Mouse (Mus musculus) ovary, postnatal 10 days (tissue): Measurements from ENCODE around the gene Tshb.

Experiments used
- DNase-seq: peaks from one replicate; pipeline ENCODE4 v3.0.0; 2022; ENCODE audit warnings: low spot score

The Tshb gene

DNA sequence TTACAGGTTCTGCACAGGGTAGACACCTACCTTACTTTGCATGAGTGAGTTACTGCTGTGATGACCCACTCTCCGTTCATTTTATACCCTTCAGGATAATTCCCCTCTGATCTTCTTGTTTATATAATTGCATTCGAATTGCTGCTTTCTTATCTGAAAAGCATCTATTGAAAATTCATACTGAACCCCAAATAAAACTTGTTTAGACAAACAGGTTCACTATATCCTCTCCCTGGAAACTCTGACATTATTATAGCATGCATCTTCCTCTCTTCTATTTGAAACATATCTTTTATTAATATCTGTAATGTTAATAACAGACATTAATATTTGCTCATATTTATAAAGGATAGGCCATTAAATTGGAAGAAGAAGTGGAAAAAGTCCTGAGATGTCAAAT lies at the start of gene Tshb:
Gene Tshb (minus strand): TSS at position 101 of the 400 bp plus-strand sequence.
- no peak for DNase-seq

DNA sequence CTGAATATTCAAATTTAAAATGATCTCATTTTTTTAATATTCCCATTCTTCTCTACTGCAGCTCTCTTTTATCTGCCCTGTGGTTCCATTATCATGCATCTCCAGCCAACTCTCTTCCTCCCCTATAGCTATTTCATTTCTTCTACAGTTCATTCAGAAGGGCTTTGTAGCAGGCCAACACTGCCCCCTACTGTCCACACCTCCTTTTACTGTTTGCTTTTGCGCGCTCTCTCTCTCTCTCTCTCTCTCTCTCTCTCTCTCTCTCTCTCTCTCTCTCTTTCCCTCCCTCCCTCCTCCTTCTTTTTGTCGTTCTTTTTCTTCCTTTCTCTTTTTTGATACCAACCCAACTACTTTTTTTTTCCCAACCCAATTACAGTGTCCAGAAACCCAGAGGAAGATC lies 21.4 kb upstream of the Tshb start:
- DNase-seq: peak; percentile 37

DNA sequence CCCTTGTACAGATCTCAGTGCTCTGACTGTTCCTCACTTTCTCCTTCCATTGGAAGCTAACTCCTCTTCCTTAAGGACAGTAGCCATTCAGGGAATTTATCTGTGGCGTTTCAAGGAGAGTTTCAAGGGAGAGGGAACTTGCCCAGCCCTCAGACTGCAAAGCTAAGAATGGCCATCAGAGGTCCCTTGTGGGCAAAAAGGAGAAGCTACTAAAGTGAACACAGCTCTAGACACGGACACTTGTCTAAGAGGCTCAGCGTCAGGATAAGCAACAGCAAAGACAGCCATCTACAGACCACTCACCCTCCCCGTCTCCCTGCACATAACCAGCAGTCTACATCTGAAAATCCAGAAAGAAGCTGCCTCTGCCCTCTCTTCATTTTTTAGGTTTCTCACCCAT lies 4.9 kb upstream of the Tshb start:
- DNase-seq: no peak

DNA sequence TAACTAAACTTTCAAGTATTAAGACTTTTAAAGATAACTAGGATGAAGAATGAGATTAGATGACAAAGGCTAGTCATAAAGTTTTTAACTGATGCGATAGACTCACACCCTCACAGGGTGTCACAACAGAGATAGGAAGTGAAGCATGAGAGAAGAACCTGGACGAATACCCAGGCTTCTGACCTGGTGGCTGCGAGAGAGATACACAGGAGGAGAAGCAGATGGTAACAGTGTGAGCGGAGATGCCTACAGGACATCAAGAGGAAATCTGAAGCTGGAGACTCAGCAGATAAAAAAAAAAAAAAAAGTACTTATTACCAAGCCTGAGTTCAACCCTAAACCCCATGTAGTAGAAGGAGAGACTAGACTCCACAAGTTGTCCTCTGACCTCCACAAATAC lies 9.5 kb downstream of the Tshb start:
- DNase-seq: no peak

DNA sequence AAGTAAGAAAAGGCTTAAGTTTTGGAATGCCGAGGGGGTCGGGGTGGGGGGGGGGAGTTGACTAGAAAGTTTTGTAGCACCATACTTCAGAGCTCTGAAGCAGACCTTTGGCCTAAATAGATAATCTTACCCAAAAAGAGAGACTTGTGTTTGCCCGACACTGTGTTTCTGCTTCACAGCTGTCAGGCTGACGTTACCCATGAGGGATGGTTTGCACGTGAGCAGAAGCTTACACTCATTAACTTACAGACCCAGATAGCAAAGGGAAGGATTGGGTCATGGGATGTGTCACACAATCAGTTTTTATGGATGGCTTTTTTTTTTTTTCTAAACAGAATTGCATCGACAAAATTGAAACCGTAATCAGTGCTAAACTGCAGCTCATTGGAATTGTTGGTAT lies 17.7 kb downstream of the Tshb start:
- no peak for DNase-seq

DNA sequence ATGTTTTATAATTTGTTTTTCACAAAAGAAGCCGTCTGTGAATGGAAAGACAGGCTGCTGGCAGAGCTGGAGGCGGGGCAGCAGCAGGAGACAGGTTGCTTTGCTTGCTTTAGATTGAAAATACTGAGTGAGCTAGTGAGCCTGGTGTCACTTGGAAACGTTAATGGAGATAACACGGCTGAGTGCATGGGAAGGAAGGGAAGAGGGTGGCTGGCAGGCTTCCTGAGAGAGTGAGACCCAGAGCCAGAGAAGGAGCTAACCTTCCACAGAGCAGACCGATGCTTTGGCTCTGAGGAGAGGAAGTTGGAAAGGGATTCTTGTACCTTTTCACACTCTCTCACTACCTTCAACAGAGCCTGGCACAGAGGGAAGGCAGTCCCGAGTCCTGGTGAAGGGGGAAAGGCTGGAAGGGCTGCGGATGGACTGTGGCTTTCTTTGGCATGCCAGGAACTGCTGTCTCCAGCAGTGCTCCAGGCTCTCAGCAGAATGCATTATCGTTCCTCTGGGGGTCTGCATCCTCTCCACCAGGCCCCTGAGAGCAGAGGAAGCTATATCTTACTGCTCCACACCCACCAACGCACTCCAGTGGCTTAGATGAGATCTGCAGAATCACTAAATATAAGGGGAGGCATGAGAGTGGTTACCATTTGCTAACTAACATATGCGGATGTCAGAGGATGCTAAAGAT lies 18.7 kb downstream of the Tshb start:
- no peak for DNase-seq

DNA sequence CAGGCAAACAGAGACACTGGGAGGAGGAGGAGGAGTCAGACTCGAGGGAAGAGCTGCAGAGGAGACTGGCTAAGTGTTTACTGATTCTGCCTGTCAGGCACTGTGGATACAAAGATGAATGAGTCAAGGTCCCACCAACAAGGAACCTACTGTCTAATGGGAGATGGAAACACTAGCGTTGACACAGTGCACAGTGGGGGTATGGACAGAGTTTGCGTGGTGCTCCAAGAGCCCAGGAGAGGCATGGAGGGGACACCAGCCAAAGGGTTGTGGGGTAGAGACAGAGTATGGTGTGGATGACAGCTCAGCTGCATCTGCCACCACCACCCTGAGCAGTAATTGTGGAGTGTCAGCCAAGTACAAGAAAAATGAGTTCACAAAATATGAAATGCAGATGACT lies 20.1 kb downstream of the Tshb start:
- DNase-seq: no peak

DNA sequence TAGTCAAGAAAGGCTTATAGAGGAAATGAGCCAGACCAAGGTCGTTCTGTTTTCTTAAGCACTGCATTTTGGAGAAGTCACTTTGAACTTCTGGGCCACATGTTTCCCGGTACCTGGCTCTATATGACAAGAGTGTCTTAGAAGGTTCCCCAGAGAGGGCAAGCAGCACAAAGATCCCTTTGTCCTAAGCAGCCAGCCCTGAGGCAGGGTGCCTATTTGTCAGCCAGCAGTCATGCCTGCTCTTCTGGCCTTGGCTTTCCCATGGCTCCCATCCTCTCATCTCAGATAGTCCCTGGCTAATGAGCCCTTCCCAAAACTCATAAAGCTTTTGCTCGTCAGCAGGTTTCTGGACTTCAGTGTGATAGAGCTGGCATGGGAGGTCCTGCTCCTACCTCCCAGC lies 22.3 kb downstream of the Tshb start:
- DNase-seq: no peak

DNA sequence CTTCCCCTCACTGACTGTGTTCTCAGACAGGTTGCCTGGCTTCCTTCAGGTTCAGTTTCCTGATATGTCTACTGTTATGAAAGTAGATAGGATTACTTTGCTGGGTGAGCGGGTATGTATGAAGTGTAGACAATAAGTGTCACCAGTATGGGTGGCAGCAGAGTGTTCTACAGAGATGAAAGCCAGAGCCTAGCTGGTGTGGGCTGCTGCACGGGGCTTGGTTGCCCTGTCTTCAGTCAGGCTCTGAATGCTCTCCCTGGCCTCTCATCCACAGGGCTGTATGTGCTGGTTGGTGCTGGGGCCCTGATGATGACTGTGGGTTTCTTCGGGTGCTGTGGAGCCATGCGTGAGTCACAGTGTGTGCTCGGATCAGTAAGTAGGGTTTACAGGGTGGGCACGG lies 25.5 kb downstream of the Tshb start:
- no peak for DNase-seq

DNA sequence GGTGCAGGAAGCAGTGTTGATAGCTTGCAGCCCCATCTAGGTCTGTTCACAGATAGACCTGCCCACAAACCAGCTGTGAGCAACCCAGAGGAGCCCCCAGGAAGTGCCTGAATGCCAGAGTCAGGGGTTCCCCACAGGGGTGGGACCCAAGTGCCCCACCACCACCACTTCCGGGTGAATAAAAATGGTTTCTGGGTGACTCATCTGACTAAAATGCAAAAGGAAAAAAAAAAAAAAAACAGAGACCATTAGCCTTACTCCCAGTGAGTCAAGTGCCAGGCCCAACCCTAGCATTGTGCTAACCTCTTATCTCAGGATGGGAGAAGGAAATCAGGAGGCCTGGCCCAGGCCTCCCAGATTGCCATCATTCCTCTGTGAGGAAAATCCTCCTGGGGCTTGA lies 26.7 kb downstream of the Tshb start:
- no peak for DNase-seq

DNA sequence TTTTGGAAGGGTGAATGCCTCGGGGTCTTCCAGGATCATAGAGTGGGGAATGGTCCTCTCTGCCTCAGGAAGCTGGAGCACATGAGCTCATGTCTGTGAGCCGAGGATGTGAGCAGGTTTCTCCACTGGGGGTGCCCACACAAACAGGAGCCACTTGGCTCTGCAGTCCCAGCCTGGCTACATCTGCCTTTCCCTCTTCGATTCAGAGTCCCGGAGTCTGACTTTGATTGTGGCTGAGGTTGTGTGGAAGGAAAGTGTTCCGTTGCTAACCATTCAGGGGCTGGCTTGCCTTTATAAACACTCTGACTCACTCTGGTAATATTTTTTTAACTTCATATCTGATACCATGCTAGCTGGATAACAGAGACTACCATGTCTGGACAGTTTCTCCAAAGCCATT lies 30.1 kb downstream of the Tshb start:
- DNase-seq: no peak

DNA sequence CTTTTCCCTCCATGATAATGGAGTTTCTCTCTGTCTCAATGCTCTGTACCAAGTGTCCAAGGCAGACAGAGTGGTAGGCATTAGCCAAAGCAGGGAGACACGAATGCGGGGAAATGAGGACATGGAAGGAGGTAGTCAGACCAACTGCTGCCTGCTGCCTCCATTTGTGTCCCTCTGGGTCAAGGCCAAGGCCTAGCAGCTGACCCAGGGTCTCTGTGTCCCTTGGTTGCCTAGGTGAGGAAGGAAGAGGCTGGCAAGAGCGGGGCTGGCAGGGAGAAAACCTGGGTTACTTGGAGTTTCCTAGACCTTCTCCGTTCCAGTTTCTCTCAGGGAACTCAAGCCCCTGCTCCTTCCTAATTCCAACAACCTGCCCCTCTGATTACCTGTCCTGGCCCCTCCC lies 30.5 kb downstream of the Tshb start:
- no peak for DNase-seq

DNA sequence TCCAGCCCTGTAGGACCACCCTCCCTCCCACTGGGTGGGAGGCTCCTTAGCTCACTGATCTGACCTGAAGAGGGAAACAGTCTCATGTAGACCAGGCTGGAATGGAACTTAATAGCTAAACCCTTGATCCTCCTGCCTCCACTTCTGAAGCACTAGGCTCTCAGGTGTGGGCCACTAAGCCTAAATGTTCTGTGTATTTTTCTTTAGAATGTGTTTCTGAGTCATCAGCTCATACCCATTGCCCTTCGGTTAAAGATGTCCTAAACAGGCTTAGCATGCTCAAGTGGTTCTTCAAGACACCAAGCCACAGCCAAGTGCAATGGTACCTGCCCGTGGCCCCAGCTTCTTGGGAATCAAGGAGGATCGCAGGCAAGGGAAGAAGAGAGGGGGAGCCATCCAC lies 31.0 kb downstream of the Tshb start:
- no peak for DNase-seq

DNA sequence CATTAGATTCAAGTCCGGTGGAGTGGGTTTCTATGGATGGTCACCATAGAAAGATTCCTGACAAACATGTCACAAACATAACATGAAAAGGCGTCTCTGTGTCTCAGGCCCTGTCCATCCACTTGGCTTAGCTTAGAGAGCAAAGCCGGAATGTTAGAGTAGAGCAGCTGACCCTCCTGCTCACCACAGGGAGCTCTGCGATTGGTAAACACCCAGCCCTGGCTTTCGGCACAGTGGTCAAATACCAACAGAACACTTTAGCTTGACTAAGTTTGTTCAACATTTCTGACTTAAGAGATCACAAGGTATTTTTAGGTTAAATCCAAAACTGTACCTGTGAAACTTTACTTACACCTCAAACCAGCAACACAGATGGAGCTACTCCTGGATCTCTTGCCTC lies 31.4 kb downstream of the Tshb start:
- DNase-seq: no peak

DNA sequence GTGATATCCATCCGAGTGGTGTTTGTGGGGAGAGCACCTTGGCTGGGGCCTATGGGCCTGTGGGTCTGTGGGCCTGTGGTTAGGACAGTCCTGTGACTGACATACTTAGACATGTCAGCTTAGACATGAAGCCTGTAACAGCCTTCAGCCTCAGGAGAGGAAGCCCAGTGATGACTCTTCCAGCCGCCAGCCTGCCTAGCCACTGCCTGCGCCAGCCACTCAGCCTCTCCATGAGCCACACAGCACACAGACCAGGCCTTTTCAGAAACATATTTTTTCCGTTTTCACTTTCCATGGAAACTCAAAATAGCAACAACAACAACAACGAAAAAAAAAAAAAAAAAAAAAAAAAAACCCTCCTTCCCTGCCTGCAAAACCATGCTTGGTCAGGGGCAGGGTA lies 33.8 kb downstream of the Tshb start:
- no peak for DNase-seq

DNA sequence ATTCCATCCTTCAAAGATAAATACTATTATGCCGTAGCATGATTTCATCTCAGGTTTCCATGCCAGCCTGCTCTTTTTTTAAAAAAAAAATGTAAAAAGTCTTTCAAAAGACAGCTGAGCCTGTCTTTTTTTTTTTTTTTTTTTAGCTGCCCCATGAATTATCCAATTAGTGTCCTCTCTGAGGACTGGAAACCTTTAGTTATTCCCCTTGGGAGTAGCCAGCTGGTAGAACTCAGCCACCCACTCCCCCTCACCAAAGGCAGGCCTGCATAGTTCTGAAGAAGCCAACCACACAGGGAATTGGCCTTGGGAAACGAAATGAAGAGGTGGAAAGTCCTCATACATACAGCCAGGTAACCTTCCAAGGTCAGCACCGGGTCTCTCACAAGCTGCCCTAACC lies 34.5 kb downstream of the Tshb start:
- no peak for DNase-seq

DNA sequence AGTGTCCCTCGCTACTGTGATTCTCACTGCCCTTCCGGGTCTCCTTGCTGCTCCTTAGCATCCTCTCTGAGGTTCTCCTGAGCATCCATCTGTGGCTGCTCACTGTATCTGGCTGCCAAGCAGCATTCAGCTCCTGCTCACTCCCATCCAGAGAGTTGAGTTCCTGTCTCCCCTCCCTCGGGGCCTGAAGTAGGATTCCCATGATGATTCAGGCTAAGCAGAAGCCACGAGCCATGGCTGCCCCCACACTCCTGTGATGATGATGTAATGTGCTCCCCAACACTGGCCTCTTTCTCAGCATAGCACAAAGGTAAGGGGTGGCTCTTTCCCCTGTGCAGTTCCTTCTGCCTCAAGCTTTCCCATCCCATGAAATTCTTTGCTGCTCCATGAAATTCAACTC lies 36.3 kb downstream of the Tshb start:
- no peak for DNase-seq

DNA sequence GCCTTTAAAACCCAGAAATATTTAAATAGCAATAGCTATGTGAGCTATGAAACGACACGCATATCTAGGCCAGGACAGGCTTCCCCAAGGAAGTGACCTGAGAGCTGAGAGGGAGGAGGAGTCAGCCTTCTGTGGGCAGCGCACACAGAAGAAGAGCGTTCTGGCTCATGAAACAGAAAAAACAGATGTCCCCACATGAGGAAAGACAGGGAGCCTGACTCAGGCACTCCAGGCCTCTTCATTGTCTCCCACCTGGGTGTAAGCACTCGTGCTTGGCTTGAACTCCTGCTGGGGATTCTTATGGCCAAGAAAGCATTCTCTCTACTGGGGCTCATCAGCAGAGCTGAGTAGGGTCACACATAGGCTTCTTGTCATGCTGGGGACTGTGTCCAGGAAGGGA lies 37.9 kb downstream of the Tshb start:
- no peak for DNase-seq

DNA sequence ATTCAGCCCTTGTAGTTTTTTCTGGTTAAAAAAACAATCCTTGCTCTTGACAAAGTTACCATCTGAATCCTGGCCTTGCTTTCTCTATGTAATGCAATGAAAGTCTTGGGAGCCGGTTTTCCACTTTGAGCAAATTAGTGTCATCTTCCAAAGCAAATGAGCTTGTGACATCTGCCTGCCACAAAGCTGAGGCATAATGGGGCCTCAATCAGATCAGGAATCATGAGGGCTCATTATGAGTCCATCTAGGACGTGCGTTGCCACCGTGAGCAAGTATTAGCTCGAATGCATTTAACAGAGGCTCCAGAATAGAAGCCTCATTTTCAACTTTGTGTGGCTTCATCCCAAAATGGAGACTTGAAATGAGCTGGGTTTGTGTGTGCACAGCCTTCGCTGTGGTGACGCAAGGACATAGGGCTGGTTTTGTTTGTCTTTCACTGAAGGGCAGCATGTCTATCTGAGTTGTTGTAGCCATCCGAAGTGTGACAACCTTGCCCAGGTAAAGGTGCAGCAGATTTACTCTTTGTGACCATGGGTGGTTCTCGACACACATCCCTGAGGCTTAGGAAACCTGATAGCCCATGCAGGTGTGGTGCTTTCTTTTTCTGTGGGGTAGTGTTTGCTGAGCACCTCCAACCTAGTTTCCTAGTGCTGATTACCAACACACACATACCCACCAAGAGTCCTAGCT lies 38.6 kb downstream of the Tshb start:
- DNase-seq: no peak

DNA sequence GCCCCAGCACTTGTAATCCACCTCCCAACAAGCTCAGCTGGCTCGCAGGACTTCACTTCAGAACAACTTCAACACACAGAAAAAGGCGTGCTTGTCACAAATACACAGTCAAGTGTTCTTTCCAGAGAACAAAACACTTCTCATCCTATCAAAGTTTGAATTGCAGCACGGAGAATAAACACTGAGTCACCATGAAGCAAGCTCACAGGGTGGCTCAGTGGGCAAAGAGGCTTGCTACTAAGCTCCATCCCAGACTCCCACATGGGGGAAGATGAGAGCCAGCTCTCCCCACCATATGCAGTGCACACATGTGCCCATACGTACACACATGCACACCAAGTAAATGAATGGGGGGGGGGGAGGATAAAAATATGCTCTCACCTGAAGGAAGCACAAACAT lies 39.3 kb downstream of the Tshb start:
- DNase-seq: no peak

DNA sequence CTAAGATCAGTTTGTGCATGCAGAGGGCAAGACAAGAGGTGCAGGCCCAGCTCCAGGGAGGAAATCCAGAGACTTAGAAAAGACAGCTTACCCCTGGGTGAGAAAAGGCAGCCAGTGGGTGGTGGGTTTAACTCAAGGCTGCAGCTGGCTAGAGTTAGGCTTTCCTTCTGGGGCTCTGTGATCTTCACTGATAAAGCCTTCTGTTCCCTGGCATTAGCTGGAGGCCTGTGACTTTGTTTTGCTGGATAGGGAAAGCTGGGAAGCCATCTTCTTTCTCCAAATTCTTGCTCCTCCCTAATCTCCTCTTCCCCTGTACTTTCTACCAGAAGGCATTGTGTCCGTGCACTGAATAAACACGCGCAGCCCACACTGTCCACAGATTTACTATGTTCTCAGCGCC lies 39.8 kb downstream of the Tshb start:
- DNase-seq: no peak

DNA sequence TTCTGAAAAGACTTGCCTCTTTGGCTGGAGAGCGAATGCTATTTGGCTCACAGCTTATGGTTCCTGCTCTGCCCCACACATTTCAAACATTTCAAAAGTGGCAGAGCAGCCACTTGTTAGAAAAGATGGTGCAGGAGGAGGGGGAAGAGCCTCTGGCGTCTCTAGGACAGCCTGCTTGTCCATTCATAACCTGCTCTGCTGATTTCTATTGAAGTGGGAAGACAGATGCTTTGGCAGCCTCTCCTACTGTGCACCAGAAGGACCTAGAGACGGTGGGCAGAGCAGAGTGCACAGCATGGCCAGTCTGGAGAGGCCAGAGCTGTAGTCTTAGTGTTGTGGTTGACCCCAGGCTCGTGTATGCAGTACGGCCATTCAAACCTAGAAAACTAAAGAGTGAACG lies 43.6 kb downstream of the Tshb start:
- no peak for DNase-seq

DNA sequence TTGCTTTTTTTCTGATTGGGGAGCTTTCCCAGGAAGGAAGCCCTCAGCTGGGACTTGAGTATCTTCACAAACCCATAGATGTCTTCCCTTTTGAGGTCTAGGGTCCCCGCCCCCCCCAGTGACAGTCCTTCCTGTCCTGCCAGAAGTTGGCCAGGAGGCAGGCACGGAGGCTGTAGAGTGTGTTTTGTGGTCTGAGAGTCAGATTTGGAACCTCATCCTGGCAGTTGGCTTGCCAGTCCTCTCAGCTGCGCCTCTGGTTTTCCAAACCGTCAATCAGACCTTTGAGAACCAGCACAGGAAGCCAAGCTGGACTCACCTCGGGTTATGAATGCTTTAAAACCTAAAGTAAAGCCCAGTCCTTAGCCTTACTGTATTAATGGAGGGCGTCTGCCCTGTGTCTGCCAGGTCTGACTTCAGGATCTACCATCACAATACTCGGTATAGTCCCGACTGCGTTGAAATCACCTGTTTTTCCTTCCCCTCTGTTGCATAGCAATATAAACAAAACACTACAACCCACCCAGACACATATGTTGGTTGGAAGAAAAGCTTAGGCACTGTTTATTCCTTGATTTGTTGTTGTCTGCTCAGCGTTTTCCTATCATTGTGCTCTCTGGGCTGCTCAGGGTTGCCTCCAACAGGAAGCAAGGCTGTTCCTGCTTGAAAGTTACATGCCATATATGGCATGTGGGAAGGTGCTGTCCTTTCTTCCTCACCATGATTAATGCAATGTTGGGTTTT lies 44.2 kb downstream of the Tshb start:
- DNase-seq: no peak

DNA sequence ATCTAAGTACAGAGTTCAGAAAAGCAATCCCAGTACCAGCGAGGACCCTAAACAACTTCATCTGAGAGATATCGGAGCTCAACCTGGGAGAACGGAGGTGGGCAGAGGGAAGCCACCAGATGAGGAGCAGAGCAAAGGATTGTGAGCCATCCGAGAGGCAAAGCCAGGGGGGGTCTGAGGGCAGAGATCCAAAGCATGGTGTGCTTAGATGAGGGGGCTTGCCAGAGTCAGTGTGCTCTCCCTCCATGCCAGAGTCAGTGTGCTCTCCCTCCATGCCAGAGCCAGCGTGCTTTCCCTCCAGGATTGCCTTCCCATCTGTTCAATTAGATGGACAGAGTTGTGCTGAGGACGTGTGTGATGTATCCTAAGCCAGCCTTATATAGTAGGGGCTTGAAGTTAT lies 45.4 kb downstream of the Tshb start:
- DNase-seq: no peak
